Comparison of ENCODE assay signal across 29 mouse cellular contexts in the genomic region with DNA sequence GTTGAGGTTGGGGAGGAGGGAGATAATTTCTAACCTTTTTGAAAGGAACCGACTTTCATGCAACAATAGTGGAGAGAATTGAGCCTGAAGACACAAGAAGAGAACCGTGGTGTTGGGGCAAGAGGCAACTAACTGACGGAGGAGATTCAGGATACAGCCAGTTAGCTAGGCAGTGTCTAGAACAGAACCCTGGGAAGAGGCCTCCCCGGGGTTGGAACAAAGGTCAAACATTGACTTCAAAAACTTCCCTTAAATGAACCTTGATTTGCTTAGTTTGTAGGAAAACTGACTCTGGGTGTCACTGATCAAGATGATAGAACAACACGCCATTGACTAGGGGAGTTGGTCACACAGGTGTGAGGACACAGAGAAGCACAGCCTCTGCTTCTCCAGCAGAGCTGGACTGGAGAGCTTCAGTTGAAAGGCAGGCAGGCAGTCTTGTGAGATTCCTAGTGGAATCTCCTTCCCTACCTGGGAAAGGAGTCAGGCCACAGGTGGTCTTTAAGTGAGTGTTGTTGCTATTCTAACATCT. TPM values are rescaled to one million over a fixed set of nuclear protein-coding genes. Genes with fewer than 3 reads are reported as not detected.
DNase-seq lines count a peak whose midpoint lies in the region; ATAC-seq and TF ChIP-seq lines count a peak whose summit lies in the region.
"Had no signal": no experiment of that assay in that cellular context is flagged by ENCODE, and none has a peak within 500 bp of the region (broad histone marks: within the 10 kb centered on the region; RNA-seq: fewer than 3 reads in every experiment).

No protein-coding gene starts in this region.

- no peak overlapping the region for H3K9ac ChIP-seq in intestine, embryonic 15.5 days
- no peak overlapping the region for H3K9ac ChIP-seq in intestine, postnatal 0 days (ENCODE audit: low read depth, low read length)
- H3K9ac ChIP-seq: embryonic facial prominence, embryonic 12.5 days; forebrain, embryonic 13.5 days had no signal

- no peaks in the 10 kb centered on the region for H3K4me1 ChIP-seq in intestine, embryonic 15.5 days (replicated peaks)
- no peaks in the 10 kb centered on the region for H3K4me1 ChIP-seq in intestine, postnatal 0 days (replicated peaks; ENCODE audit: control insufficient read depth, insufficient read depth, low read length)
- H3K4me1 ChIP-seq: embryonic facial prominence, embryonic 10.5 days; embryonic facial prominence, embryonic 12.5 days; forebrain, embryonic 13.5 days had no signal

- no peak overlapping the region for H3K27ac ChIP-seq in intestine, embryonic 15.5 days
- H3K27ac ChIP-seq in intestine, postnatal 0 days (ENCODE audit: low read depth, low read length): peak overlapping the region; percentile 76
- H3K27ac ChIP-seq: embryonic facial prominence, embryonic 10.5 days; embryonic facial prominence, embryonic 12.5 days; forebrain, embryonic 13.5 days had no signal

- peak; percentile 31 for DNase-seq in heart, adult 11 months
- no peak for DNase-seq in heart, postnatal 14 days
- DNase-seq in kidney, adult 9 months: peak; percentile 55
- DNase-seq in kidney, postnatal 36 days: no peak
- DNase-seq in lung, postnatal 4 days: no peak
- DNase-seq: adrenal gland, adult 8-10 months; adrenal gland, postnatal 14 days; adrenal gland, postnatal 36 days; B cell, adult 2 months; cerebellum, adult 11-12 months; cerebellum, adult 2 months; cerebellum, adult 9-10 months; cerebellum, postnatal 10 days; cerebellum, postnatal 25 days had no signal

- H3K4me2 ChIP-seq in intestine, embryonic 15.5 days (replicated peaks): no peak overlapping the region
- H3K4me2 ChIP-seq in intestine, postnatal 0 days (replicated peaks; ENCODE audit: low read depth): no peak overlapping the region
- H3K4me2 ChIP-seq: embryonic facial prominence, embryonic 12.5 days; forebrain, embryonic 13.5 days had no signal

- no peak for TF ChIP-seq CTCF in intestine, postnatal 0 days (IDR thresholded peaks at IDR 0.05; ENCODE audit: low read depth)

- no peaks in the 10 kb centered on the region for H3K9me3 ChIP-seq in intestine, embryonic 15.5 days
- no peaks in the 10 kb centered on the region for H3K9me3 ChIP-seq in intestine, postnatal 0 days (ENCODE audit: control insufficient read depth)
- H3K9me3 ChIP-seq: embryonic facial prominence, embryonic 10.5 days; embryonic facial prominence, embryonic 12.5 days; forebrain, embryonic 13.5 days; G1E had no signal

- 0 out of 2 replicates have a peak, but pooled peaks cover 5% of the 10 kb centered on the region for H3K36me3 ChIP-seq in intestine, embryonic 15.5 days
- no peaks in the 10 kb centered on the region for H3K36me3 ChIP-seq in intestine, postnatal 0 days (ENCODE audit: control insufficient read depth, insufficient read depth)
- H3K36me3 ChIP-seq: embryonic facial prominence, embryonic 12.5 days had no signal

- no peak overlapping the region for H3K4me3 ChIP-seq in intestine, embryonic 15.5 days (replicated peaks)
- no peak overlapping the region for H3K4me3 ChIP-seq in intestine, postnatal 0 days (ENCODE audit: low read depth, low read length)
- H3K4me3 ChIP-seq: embryonic facial prominence, embryonic 10.5 days; embryonic facial prominence, embryonic 12.5 days; forebrain, embryonic 13.5 days had no signal

- WGBS in intestine, embryonic 15.5 days: 63% methylated on average over 5 of the region's 5 CpGs
- WGBS in intestine, postnatal 0 days: 38% methylated on average over 5 of the region's 5 CpGs

- peak; percentile 80 for ATAC-seq in intestine, embryonic 15.5 days
- peak; percentile 84 for ATAC-seq in intestine, postnatal 0 days
- ATAC-seq in monocyte, adult 5-6 weeks (replicated peaks; ENCODE audit: insufficient number of reproducible peaks, low FRiP score, low TSS enrichment, poor library complexity, severe bottlenecking): no peak
- ATAC-seq: activated CD4-positive, CD25-positive, alpha-beta regulatory T cell, adult 4 months; CD4-positive, CD25-positive, alpha-beta regulatory T cell, adult 4 months; forebrain, embryonic 13.5 days; Patski had no signal

- intact Hi-C loops in heart, postnatal 14 days (cut with DNase I): no loop called here

- no peaks in the 10 kb centered on the region for H3K27me3 ChIP-seq in intestine, embryonic 15.5 days (replicated peaks)
- H3K27me3 ChIP-seq in intestine, postnatal 0 days (replicated peaks; ENCODE audit: control insufficient read depth, insufficient read depth, low read length): no peaks in the 10 kb centered on the region
- H3K27me3 ChIP-seq: CH12.LX, Patski had no signal

RNA-seq across cellular contexts. Expression of a gene that starts 6.0 kb away (rescaled TPM):
- 1 to 10 TPM; 1.4 to 1.6 TPM for total RNA-seq in heart, postnatal 14 days (2021)
- 32.6 and 36.2 TPM in 2 replicates for polyA plus RNA-seq in intestine, embryonic 15.5 days (2015; fragmentation: Nextera tagmentation; extraction: Ambion mirVana)
- polyA plus RNA-seq in intestine, postnatal 0 days (2015; fragmentation: Nextera tagmentation; extraction: Ambion mirVana): 62.4 and 70.0 TPM in 2 replicates
- 0.75 to 3.1 TPM (median 0.87 TPM) in 3 replicates for total RNA-seq in monocyte, adult 5-6 weeks (2017)
- polyA plus RNA-seq: activated CD4-positive, CD25-positive, alpha-beta regulatory T cell, adult 4 months; CD4-positive, CD25-positive, alpha-beta regulatory T cell, adult 4 months had no signal

RNA-seq across cellular contexts. Expression of a gene that starts 32.5 kb away (rescaled TPM):
- not detected for total RNA-seq in heart, postnatal 14 days (2021)
- polyA plus RNA-seq in intestine, embryonic 15.5 days (2015; fragmentation: Nextera tagmentation; extraction: Ambion mirVana): 0.14 TPM in 1 of 2 replicates, not detected in the other
- not detected in 2 replicates for polyA plus RNA-seq in intestine, postnatal 0 days (2015; fragmentation: Nextera tagmentation; extraction: Ambion mirVana)
- total RNA-seq in monocyte, adult 5-6 weeks (2017): not detected in 3 replicates
- total RNA-seq: adrenal gland, adult 18-20 months; adrenal gland, adult 8-10 months; adrenal gland, postnatal 14 days; adrenal gland, postnatal 36 days; CH12.LX; G1E had no signal
- polyA plus RNA-seq: activated CD4-positive, CD25-positive, alpha-beta regulatory T cell, adult 4 months; CD4-positive, CD25-positive, alpha-beta regulatory T cell, adult 4 months; cortical plate, adult 2 months; embryonic facial prominence, embryonic 14.5 days; forebrain, embryonic 11.5 days; forebrain, embryonic 13.5 days; G1E had no signal

RNA-seq across cellular contexts. Expression of a gene that starts 36.7 kb away (rescaled TPM):
- total RNA-seq in heart, postnatal 14 days (2021): 1 to 10 TPM; 5.7 to 6.2 TPM
- 31.2 and 34.5 TPM in 2 replicates for polyA plus RNA-seq in intestine, embryonic 15.5 days (2015; fragmentation: Nextera tagmentation; extraction: Ambion mirVana)
- polyA plus RNA-seq in intestine, postnatal 0 days (2015; fragmentation: Nextera tagmentation; extraction: Ambion mirVana): 16.0 and 17.2 TPM in 2 replicates
- 2.6 to 5.0 TPM (median 3.4 TPM) in 3 replicates for total RNA-seq in monocyte, adult 5-6 weeks (2017)

Comparison
In these comparisons a context has a peak if more than half of its experiments do, and no peak if none do; other contexts are left out.
1. DNase-seq: peak in heart, adult 11 months (single experiment) and kidney, adult 9 months (single experiment); none in heart, postnatal 14 days (0 of 2), kidney, postnatal 36 days (0 of 2) and lung, postnatal 4 days (0 of 2).